Mouse (Mus musculus) embryo, embryonic 10 days (tissue): ENCODE data around the gene Fam3c.

Experiments used
- DNase-seq: peaks from one replicate; pipeline ENCODE4 v3.0.0-alpha.2; 2015; ENCODE audit warnings: low spot score

Fam3c gene

DNA sequence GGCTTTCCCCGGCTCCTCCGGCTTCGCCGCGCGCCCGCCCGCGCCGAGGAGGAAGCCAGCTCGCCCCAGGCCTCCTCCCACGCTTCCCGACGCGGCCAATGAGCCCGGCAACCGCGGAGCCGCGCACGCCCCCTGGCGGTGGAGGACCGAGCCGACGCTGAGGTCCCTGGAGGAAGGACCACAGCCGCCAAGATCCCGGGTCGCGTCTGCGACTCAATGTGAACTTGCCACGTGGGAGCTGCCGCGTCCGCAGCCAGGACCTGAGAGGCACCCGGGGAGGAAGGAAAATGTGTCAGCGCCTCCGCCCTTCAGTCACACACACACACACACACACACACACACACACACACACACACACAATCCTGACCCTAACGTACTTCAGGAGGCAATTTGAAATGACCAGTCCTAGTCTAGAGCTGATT, at the start of gene Fam3c:
TSS of gene Fam3c (minus strand) at position 158 of the 422 bp plus-strand sequence.
- DNase-seq: peak; percentile 97

DNA sequence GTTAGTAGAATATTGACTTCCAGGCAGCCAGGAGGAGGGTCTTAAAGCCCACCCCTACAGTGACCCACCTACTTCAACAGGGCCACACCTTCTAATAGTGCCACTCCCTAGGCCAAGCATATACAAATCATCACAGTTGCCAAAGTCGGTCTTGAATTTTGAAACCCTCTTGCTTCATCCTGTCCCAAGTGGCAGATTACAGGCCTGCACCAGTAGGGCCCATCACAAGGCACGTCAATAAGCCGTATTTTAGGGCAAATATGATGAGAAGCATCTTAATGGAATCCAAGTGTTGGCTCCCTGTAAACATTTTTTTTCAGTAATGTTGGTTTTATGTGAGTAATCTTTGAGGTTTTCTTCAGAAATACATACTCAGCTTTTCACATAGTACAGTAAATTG, 49.0 kb upstream of the Fam3c start:
- no peak for DNase-seq

DNA sequence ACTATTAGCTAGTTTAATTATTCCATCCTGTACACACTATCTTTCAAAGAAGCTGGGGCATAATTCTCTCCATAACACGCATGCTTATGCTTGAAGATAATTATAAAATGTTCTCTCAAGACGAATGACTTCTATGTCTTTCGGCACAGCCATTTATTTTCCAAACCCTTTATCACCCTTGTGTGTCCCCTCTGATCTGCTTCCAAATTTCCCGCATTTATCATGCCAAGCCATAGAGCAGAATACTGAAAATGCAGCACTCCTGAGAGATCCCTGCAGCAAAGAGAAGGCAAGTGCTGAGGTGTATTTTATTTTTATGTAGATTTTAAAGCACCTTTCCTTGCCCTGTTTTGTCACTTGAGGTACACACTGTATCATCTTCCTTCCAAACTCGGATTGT, 47.7 kb upstream of the Fam3c start:
- DNase-seq: no peak

DNA sequence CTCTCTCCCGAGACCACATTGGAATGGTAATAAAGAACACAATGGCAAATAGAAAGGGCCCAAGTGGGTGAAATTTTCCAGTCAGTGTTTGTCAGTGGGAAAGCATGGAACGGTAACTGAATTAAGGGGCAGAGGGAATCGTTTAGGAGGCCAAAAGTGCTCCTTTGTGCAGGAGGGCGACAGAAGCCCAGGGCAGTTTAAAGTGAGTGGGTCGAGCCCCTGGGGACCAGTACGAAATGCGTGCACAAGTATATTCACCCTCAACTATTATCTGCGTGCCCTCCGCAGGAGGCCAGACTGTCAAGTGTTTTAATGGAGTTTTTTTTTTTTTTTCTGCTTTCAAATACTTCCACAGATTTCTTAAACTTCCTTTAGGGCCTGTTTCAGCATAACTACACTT, 47.3 kb upstream of the Fam3c start:
- DNase-seq: no peak

GRCm38 (mm10) chr6:22402548-22403164, 46.6 kb upstream of the Fam3c start:
- no peak for DNase-seq

DNA sequence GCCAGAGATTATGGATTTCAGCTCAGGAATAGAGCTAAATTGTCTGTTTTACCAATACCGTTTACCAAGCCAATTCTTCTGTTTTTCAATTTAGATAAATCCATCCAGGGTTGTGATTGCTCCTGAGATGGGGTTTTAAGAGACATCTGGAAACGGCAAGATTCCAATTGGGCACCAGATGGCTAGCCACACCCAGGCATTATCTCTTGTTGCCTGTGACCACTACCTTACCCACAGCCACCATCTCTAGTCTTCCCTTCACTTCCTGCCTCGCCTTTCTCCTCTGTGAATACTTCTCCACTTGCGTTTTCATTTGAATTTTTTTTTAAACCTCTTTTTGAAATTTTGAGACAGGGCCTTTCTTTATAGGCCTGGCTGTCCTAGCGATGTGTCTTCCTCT, 46.0 kb upstream of the Fam3c start:
- no peak for DNase-seq

DNA sequence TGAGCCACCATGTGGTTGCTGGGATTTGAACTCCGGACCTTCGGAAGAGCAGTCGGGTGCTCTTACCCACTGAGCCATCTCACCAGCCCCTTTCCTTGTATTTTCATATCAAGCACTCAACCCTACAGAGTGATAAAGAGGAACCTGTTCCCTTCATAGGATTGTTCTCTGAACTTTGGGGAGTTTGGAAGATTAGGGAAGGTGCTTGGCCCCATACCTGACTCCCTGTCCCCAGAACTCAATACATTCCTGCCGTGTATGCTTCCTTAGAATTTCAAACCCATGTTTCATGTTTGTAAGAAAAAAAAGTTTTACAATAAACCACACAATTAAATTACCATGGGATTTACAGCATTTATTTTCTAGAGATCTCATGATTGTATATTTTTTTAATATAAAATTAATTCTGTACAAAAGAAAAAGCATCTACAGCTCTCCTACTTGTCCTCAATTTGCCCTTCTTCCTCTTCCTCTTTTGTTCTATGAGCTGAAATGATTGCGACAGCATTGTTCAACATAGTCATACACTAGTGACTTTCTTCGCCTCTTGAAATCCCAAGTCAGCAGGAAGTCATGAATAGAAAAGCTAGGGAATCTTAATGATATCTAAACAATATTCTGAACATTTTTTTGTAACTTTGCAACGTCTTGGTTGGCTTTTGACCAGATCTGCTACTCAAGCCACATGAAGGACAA, 42.2 kb upstream of the Fam3c start:
- no peak for DNase-seq

GRCm38 (mm10) chr6:22395207-22395606, 39.2 kb upstream of the Fam3c start:
- DNase-seq: no peak

GRCm38 (mm10) chr6:22390654-22391365, 34.8 kb upstream of the Fam3c start:
- DNase-seq: no peak

GRCm38 (mm10) chr6:22385254-22385870, 29.3 kb upstream of the Fam3c start:
- no peak for DNase-seq

DNA sequence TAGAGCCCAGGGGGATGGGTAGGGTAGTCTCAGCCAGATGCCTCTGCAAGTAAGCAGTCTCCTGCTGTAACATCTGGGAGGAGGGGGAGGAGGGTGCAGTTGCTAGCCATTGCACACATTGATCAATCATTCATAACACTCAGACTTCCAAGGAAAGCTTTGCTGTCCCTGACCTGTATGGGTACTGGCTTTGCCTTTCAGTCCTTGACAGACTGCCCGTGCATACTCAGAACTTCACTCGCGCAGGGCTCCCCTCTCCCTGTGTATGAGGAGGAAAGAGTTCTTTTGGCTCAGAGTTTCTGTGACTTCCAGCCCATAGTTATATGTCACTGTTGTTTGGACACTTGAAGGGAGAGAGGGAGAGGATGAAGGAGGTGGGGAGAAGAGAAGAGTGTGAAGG, 24.2 kb upstream of the Fam3c start:
- DNase-seq: no peak

DNA sequence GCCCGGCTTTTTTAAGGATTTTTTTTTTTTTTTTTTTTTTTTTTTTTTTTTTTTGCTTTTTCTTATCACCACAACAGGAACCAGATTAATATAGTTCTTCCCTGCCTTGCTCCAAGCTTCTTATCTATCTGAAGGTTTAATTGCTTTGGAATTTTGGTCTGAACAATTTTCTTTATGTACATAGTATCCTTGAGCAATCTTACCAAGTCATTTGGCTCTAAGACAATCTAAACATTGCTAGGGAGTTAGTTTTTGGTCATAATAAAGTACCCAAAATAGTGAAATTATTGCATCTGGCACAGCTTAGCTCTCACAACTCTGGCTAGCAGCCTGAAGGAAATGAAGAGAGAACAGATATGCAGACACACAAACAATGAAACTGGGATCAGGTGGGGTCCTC, 23.8 kb upstream of the Fam3c start:
- DNase-seq: no peak

GRCm38 (mm10) chr6:22378462-22378861, 22.4 kb upstream of the Fam3c start:
- DNase-seq: no peak

DNA sequence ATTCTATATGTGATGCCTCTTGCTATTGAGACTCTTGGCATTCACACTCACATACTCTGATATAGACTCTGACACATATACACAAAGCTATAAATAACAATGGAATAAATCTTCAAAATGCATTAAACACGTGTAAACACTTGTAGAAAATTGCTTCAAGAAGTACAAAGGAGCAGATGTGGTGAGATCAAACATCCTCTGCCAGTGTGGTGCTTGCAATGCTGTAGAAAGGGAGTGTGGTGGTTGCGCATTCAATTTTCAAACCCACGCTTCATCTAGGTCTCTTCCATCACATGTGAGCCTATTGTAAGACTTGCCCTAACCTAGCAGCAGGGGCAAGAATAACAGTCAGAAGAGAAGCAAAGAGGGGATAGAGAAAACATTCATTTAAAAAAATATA, 18.7 kb upstream of the Fam3c start:
- no peak for DNase-seq

DNA sequence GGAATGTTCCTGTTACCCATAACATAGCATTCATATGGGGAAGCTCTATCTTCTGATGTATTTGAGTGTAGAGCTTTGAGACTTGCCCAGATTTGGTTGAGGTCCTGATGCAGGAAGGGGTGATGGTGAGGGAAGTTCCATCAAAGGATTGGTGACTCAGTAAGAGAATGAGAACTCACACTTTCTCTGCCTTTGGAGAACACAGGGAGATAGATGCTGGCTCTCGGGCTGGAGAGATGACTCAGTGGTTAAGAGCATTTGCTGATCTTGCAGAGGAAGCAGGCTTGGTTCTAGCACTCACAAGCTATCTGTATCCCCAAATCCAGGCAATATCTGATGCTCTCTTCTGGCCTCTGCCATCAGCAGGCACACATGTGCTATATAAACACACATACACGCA, 17.4 kb upstream of the Fam3c start:
- no peak for DNase-seq

DNA sequence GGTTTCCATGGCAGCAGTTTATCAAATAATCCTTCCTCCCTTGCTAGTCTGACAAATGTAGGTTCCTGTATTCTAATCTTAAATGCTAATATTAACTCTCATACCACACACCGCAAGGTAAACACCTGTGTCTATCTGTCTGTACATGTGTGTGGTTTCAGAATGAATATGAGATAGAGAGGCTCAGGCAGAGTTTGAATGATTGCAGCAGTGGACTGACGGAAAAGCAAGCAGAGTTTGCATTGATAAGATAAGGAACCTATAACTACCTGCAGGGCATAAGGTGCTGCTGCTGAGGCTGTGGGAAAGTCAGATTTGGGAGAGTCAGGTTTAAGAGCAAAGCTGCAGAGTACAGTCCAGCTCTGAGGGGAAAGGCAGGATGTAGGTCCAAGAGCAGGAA, 10.9 kb upstream of the Fam3c start:
- no peak for DNase-seq

- no peak for DNase-seq
Observed at GRCm38 (mm10) chr6:22363590-22363989, 7.5 kb upstream of the Fam3c start.

GRCm38 (mm10) chr6:22361941-22362340, 5.9 kb upstream of the Fam3c start:
- DNase-seq: no peak

DNA sequence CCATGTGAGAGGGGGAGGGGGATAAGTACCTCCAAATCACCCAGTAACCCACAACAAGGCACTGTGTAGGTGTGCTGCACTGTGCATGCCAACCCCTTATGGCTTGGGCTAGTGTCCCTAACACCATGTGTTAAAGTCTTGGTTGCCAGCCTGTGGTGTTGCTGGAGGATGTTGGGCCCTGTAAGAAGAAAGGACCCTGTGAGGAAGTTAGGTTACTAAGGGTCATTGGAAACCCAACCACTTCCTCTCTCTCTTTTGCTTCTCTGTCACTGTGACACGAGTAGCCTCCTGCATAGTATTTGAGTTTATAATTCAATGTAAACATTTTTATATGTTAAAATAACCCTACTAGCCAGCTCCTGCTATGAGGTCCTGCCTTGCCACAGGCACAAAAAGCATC, 3.0 kb upstream of the Fam3c start:
- DNase-seq: no peak

- no peak for DNase-seq
Observed at GRCm38 (mm10) chr6:22357351-22357750, 1.3 kb upstream of the Fam3c start.

DNA sequence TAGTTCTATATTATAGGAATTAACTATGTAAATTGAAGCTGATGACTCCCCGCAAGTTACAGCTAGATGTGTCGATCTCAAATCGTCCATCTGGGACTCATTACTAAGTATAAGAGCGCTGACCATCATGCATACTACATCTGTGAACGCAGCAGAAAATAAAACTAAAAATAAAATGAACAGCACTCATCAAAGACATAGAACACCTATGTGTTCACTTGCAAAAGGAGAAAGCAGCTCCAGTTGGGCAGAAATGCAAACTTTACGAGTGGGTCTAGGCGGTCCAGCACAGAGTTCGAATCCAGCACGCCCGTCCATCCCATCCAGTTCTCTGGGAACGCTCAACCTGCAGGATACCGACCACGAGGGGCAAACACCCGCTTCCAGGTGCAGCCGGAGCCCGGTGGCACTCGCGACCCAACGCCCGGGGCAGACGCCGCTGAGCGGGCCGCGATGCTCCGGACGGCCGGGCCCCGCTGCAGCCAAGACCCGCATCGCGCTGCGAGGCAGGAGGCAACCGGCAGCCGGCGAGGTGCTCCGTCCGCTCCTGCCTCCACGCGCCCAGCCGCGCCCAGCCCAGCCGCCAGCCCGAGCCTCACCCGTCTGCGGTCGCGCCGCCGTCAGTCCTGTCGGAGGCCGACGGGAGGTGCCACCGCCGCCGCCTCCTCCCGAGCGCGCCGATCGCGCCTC, 502 bp downstream of the Fam3c start:
- peak; percentile 42 for DNase-seq

DNA sequence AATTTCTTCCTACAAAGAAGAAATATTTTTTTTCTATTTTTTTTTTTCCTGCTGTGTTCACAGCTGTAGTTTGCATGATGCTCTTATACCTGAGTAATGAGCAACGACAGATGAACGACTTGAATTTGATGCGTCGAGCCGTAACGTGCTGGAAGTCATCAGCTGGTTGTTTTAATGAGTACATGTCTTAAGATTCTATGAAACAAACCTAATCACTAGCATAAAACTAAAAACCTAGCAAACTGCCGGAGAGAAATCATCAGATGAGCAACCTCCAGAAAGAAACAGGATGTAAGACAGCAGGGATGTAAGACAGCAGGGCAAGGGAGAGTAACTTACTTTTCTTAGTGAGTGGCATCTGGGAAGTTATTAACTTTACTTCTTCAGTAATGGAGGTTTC, 1.4 kb downstream of the Fam3c start:
- DNase-seq: no peak
